Mouse (Mus musculus) forebrain, postnatal 0 days (tissue): Measurements from ENCODE around the gene Snrnp48. TPM values are rescaled to one million over a fixed set of nuclear protein-coding genes. Genes with fewer than 3 reads are reported as not detected.

ENCODE experiments used
- ATAC-seq: fragments of 200-750 bp; cut with Nextera tagmentation; 2 replicates; pipeline ENCODE4 v1.8.0; 2017; ENCODE audit warnings: mild to moderate bottlenecking, moderate library complexity
- DNase-seq: peaks from one replicate; pipeline ENCODE4 v3.0.0-alpha.2; 2015
- H3K27ac ChIP-seq: fragments of 300-500 bp; sonication (generic); 2 replicates; pipeline ENCODE4 v1.5.1; 2014; ENCODE audit warnings: low read depth, mild to moderate bottlenecking, antibody characterized with exemption, low read length, moderate library complexity, mixed read lengths
- H3K27me3 ChIP-seq: fragments of 300-500 bp; sonication (generic); 2 replicates; pipeline ENCODE4 v1.6.1; 2014; ENCODE audit warnings: mild to moderate bottlenecking, low read length, mixed read lengths; ENCODE audit not compliant: insufficient read depth
- H3K36me3 ChIP-seq: fragments of 300-500 bp; sonication (generic); 2 replicates; pipeline ENCODE4 v1.6.1; 2014; ENCODE audit warnings: mild to moderate bottlenecking, moderate library complexity; ENCODE audit not compliant: insufficient read depth
- H3K4me1 ChIP-seq: fragments of 300-500 bp; sonication (generic); 2 replicates; pipeline ENCODE4 v1.6.1; 2014; ENCODE audit warnings: antibody characterized with exemption; ENCODE audit not compliant: insufficient read depth
- H3K4me2 ChIP-seq: fragments of 300-500 bp; sonication (generic); 2 replicates; pipeline ENCODE4 v1.6.1; 2014; ENCODE audit warnings: low read depth, mild to moderate bottlenecking, moderate library complexity
- H3K4me3 ChIP-seq: fragments of 300-500 bp; sonication (generic); 2 replicates; pipeline ENCODE4 v1.5.1; 2014; ENCODE audit warnings: low read depth, low read length, mixed read lengths
- H3K9ac ChIP-seq: fragments of 300-500 bp; sonication (generic); 2 replicates; pipeline ENCODE4 v1.6.1; 2014; ENCODE audit warnings: mild to moderate bottlenecking
- H3K9me3 ChIP-seq: fragments of 300-500 bp; sonication (generic); 2 replicates; pipeline ENCODE4 v1.6.1; 2016; ENCODE audit warnings: low read length
- CTCF ChIP-seq: sonication (generic); IDR thresholded peaks from 2 replicates; pipeline ENCODE4 v1.5.1; 2016; ENCODE audit warnings: antibody characterized with exemption, control low read depth, low read depth
- WGBS: fragments of 180-500 bp; shearing (Covaris S2); extraction: QIAGEN DNeasy Blood & Tissue Kit; methylation state at CpG from one replicate; pipeline ENCODE4 v1.1.7; 2014; 5-methylcytosine and 5-hydroxymethylcytosine counted together
- polyA plus RNA-seq: library from polyadenylated mRNA; unstranded; fragments of >200 nt; fragmentation: Nextera tagmentation; extraction: Ambion mirVana; gene quantifications from 2 replicates; pipeline ENCODE4 v1.2.1, GENCODE M21; 2015
- total RNA-seq: library from RNA; depleted of rRNA; stranded (reverse); fragments of >200 nt; gene quantifications from 2 replicates; pipeline ENCODE4 v1.2.3, GENCODE M21; 2014; rRNA removed

Gene Snrnp48
- total and polyA plus RNA-seq, 2 experiments from 2014 or later: 16.9 to 17.1 TPM

- Histone ChIP-seq H3K4me1 (no peaks in the 10 kb centered on the region), H3K36me3 (no peaks in the 10 kb centered on the region), H3K9ac (no peak overlapping the region), H3K27me3 (no peaks in the 10 kb centered on the region), H3K9me3 (no peaks in the 10 kb centered on the region), H3K4me2 (no peak overlapping the region), H3K4me3 (no peak overlapping the region), H3K27ac (no peak overlapping the region)
- ATAC-seq (no peak), DNase-seq (no peak)
- no peak for TF ChIP-seq CTCF
- WGBS: 78% methylated on average over 9 of the region's 9 CpGs
Measured at GRCm38 (mm10) chr13:38253696-38254095, 49.0 kb downstream of the Snrnp48 start.

- ATAC-seq: no peak
- no peak for DNase-seq
- no peak overlapping the region for H3K4me2 ChIP-seq
- no peaks in the 10 kb centered on the region for H3K9me3 ChIP-seq
- H3K27ac ChIP-seq: no peak overlapping the region
- no peaks in the 10 kb centered on the region for H3K36me3 ChIP-seq
- TF ChIP-seq CTCF: no peak
- no peak overlapping the region for H3K9ac ChIP-seq
- H3K27me3 ChIP-seq: no peaks in the 10 kb centered on the region
- no peak overlapping the region for H3K4me3 ChIP-seq
- 79% methylated on average over 2 of the region's 2 CpGs for WGBS
- H3K4me1 ChIP-seq: no peaks in the 10 kb centered on the region
Measured at GRCm38 (mm10) chr13:38258901-38259300, 54.2 kb downstream of the Snrnp48 start.

- H3K4me1 ChIP-seq: no peaks in the 10 kb centered on the region
- H3K9me3 ChIP-seq: no peaks in the 10 kb centered on the region; the same call in 1 of the 2 replicates
- ATAC-seq: no peak
- H3K27me3 ChIP-seq: no peaks in the 10 kb centered on the region
- no peak for DNase-seq
- H3K27ac ChIP-seq: no peak overlapping the region
- H3K4me2 ChIP-seq: no peak overlapping the region
- no peak for TF ChIP-seq CTCF
- no peak overlapping the region for H3K9ac ChIP-seq
- no peak overlapping the region for H3K4me3 ChIP-seq
- 88% methylated on average over 8 of the region's 8 CpGs for WGBS
- no peaks in the 10 kb centered on the region for H3K36me3 ChIP-seq
Measured at GRCm38 (mm10) chr13:38269055-38269692, 64.4 kb downstream of the Snrnp48 start.

- no peak overlapping the region for H3K9ac ChIP-seq
- H3K4me1 ChIP-seq: no peaks in the 10 kb centered on the region
- H3K27ac ChIP-seq: no peak overlapping the region
- no peak for DNase-seq
- no peaks in the 10 kb centered on the region for H3K9me3 ChIP-seq
- 60% methylated on average over 3 of the region's 3 CpGs for WGBS
- no peaks in the 10 kb centered on the region for H3K36me3 ChIP-seq
- H3K4me2 ChIP-seq: no peak overlapping the region
- H3K4me3 ChIP-seq: no peak overlapping the region
- H3K27me3 ChIP-seq: no peaks in the 10 kb centered on the region; the same call in 1 of the 2 replicates
- ATAC-seq: no peak
- no peak for TF ChIP-seq CTCF
Measured at GRCm38 (mm10) chr13:38272624-38273023, 67.9 kb downstream of the Snrnp48 start.

Other genes with a start within 250 kb of the Snrnp48 start
- 36.4 and 48.8 TPM in 2 replicates for gene Ssr1, start 210.7 kb upstream of the Snrnp48 start, total RNA-seq
- gene Ssr1, start 210.7 kb upstream of the Snrnp48 start, polyA plus RNA-seq: 71.1 and 75.6 TPM in 2 replicates
- gene Riok1, start 167.9 kb upstream of the Snrnp48 start, total RNA-seq: 43.7 and 53.4 TPM in 2 replicates
- 27.9 and 37.8 TPM in 2 replicates for gene Riok1, start 167.9 kb upstream of the Snrnp48 start, polyA plus RNA-seq
- 3.2 and 5.7 TPM in 2 replicates for gene Cage1, start 167.9 kb upstream of the Snrnp48 start, total RNA-seq
- 2.2 and 3.0 TPM in 2 replicates for gene Cage1, start 167.9 kb upstream of the Snrnp48 start, polyA plus RNA-seq
- gene Dsp, start 53.6 kb upstream of the Snrnp48 start, total RNA-seq: 0.76 and 2.0 TPM in 2 replicates
- gene Dsp, start 53.6 kb upstream of the Snrnp48 start, polyA plus RNA-seq: 0.16 and 0.47 TPM in 2 replicates
- 8.5 and 16.3 TPM in 2 replicates for gene Bmp6, start 140.2 kb downstream of the Snrnp48 start, total RNA-seq
- 3.8 TPM in 2 replicates for gene Bmp6, start 140.2 kb downstream of the Snrnp48 start, polyA plus RNA-seq